Mouse (Mus musculus) colon, adult 2 months (tissue): ENCODE measurements around the gene Bco1. TPM values are rescaled to one million over a fixed set of nuclear protein-coding genes. Genes with fewer than 3 reads are reported as not detected.

Experiments
- polyA plus RNA-seq: library from polyadenylated mRNA; depleted of rRNA; stranded (reverse); fragments of >200 nt; gene quantifications from 2 replicates; pipeline ENCODE4 v1.2.3, GENCODE M21; 2012; rRNA removed

The Bco1 gene
- 0.80 and 0.84 TPM in 2 replicates for polyA plus RNA-seq

DNA sequence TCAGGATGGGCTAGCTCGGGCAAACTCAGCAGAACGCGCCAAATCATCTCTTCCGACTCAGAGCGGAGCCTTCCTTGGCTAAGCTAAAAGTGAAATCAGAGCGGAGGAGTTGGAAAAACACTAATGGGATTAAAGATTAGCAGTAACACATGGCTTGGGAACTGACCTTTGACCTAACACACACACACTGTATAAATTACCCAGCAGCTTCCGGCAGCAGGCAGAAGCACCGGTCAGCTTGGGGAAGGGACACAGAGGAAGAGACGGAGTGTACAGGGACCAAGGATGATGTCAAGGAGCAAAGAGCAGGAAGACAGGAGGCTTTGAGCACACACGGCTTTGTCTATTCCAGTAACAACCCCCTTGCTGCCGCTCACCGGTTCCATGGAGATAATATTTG lies at the start of gene Bco1:
Bco1 (plus strand) TSS at position 208 of the 400 bp plus-strand sequence.

DNA sequence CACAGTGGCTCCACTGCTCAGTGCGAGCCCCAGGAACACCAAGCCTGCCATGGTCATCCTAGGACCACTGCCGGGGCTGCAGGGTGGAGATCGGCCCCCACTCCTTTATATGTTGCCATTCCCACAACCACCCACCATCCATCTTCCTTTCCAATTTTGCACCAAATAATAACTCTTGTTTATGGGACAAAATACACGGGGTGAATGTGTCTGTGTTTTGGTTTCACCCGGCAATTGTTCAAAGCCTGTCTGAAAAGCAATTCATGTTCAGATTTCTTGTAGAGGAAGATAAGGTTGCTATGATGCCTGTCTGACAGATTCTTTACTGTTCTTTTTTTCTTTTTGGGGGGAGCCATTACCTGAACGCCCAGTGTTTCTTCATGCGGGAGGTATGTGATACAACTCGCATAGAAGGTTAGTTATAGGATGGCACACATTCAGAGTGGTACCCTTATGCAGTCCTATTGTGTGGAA lies 13.2 kb upstream of the Bco1 start, which contains the start of gene Pkd1l2:
Pkd1l2 (minus strand) TSS at position 51 of the 474 bp plus-strand sequence.

DNA sequence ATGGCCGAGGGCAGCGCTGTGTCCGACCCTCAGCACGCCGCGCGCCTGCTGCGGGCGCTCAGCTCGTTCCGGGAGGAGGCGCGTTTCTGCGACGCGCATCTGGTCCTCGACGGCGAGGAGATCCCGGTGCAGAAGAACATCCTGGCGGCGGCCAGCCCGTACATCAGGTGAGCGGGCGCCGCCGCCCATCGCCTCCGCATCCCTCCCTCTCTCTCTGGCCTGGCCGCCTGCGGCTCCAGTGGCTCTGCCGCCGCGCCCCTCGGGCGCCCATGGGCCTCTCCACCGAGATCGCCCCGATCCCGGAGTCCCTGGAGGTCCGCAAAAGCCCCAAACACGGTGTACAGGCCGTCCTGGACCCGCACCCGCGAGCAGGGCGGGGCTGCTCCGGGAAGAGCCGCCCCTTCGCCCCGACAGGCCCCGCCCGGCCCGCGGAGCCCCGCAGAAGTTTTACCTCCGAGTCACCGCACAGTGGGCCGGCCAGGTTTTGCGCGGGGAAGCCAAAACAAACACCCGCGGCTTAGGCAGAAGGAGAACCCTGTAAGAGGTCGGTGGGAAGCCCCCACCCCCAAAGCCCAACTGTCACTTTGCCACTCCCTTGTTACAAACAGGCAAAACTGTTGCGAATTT lies 62.6 kb downstream of the Bco1 start, which contains the start of gene Gan:
Gan (plus strand) TSS at position 1 of the 627 bp plus-strand sequence.

Other genes starting within 250 kb of the Bco1 start
- 5.1 and 6.0 TPM in 2 replicates for gene Cmc2, start 174.4 kb upstream of the Bco1 start, polyA plus RNA-seq
- gene Cenpn, start 174.1 kb upstream of the Bco1 start, polyA plus RNA-seq = 2.2 and 2.3 TPM in 2 replicates
- 11.9 and 14.8 TPM in 2 replicates for gene Atmin, start 152.5 kb upstream of the Bco1 start, polyA plus RNA-seq
- 0.38 and 0.49 TPM in 2 replicates for gene 1700030J22Rik, start 116.9 kb upstream of the Bco1 start, polyA plus RNA-seq
- 17.0 and 19.3 TPM in 2 replicates for gene Gcsh, start 102.3 kb upstream of the Bco1 start, polyA plus RNA-seq
- gene Pkd1l2, start 13.4 kb upstream of the Bco1 start, polyA plus RNA-seq = 0.07 and 0.12 TPM in 2 replicates
- gene Gan, start 62.3 kb downstream of the Bco1 start, polyA plus RNA-seq = 5.8 and 6.5 TPM in 2 replicates
- gene Cmip, start 161.2 kb downstream of the Bco1 start, polyA plus RNA-seq = 90.1 and 110 TPM in 2 replicates